Mouse (Mus musculus) hindbrain, embryonic 11.5 days (tissue): ENCODE measurements at regions not wholly inside any gene's neighbourhood (a gene's known extent, or its start where the extent isn't known, plus 50 kb on each side); places are given as distances from the start of the nearest gene placed in this dataset.

Experiments
- ATAC-seq: fragments of 200-750 bp; cut with Nextera tagmentation; 2 replicates; pipeline ENCODE4 v1.8.0; 2017; ENCODE audit warnings: mild to moderate bottlenecking, moderate TSS enrichment, moderate library complexity; ENCODE audit not compliant: low FRiP score
- DNase-seq: peaks from one replicate; pipeline ENCODE4 v3.0.0-alpha.2; 2015; ENCODE audit warnings: low spot score
- H3K27ac ChIP-seq: fragments of 300-500 bp; sonication (generic); 2 replicates; pipeline ENCODE4 v1.5.1; 2014; ENCODE audit warnings: mild to moderate bottlenecking, low read depth, low read length
- H3K27me3 ChIP-seq: fragments of 300-500 bp; sonication (generic); 2 replicates; pipeline ENCODE4 v1.6.1; 2014; ENCODE audit warnings: mild to moderate bottlenecking, low read length, moderate library complexity, mixed read lengths; ENCODE audit not compliant: control insufficient read depth, insufficient read depth
- H3K36me3 ChIP-seq: fragments of 300-500 bp; sonication (generic); 2 replicates; pipeline ENCODE4 v1.6.1; 2014; ENCODE audit warnings: mild to moderate bottlenecking, low read length, moderate library complexity, mixed read lengths; ENCODE audit not compliant: control insufficient read depth, insufficient read depth
- H3K4me1 ChIP-seq: fragments of 300-500 bp; sonication (generic); replicated peaks from 2 replicates; pipeline ENCODE4 v1.6.1; 2014; ENCODE audit warnings: low read length, mixed read lengths; ENCODE audit not compliant: control insufficient read depth, insufficient read depth
- H3K4me2 ChIP-seq: fragments of 300-500 bp; sonication (generic); replicated peaks from 2 replicates; pipeline ENCODE4 v1.6.1; 2014; ENCODE audit warnings: mild to moderate bottlenecking, low read depth, low read length
- H3K4me3 ChIP-seq: fragments of 300-500 bp; sonication (generic); 2 replicates; pipeline ENCODE4 v1.5.1; 2014; ENCODE audit warnings: low read depth, low read length
- H3K9ac ChIP-seq: fragments of 300-500 bp; sonication (generic); 2 replicates; pipeline ENCODE4 v1.6.1; 2014; ENCODE audit warnings: low read depth, low read length
- H3K9me3 ChIP-seq: fragments of 300-500 bp; sonication (generic); 2 replicates; pipeline ENCODE4 v1.6.1; 2016; ENCODE audit warnings: low read length; ENCODE audit not compliant: control insufficient read depth
- WGBS: fragments of 180-500 bp; shearing (Covaris S2); extraction: QIAGEN DNeasy Blood & Tissue Kit; methylation state at CpG from one replicate; pipeline ENCODE4 v1.1.7; 2014; 5-methylcytosine and 5-hydroxymethylcytosine counted together

DNA sequence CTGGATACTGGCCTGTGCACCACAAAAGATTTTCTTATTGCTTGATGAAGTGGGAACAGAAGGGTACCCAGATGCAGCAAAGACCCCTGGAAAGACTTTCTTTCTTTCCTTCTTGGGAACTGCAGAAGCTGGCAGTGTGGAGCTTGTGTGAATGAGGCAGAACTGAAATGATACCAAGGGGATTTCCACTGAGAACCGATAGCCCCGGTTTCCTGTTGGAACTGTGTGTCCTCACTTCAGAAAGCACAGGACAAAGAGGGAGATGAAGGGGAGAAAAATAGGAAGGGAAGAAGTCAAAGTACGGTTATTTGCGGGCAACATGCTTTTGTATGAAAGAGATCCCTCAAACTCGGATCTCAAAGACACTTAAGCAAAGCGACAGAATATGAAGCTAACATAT is 283.7 kb downstream of the Pten start:
- Histone ChIP-seq H3K4me2 (no peak overlapping the region), H3K4me1 (no peaks in the 10 kb centered on the region), H3K27me3 (no peaks in the 10 kb centered on the region), H3K27ac (no peak overlapping the region), H3K9ac (no peak overlapping the region), H3K36me3 (no peaks in the 10 kb centered on the region), H3K9me3 (no peaks in the 10 kb centered on the region), H3K4me3 (no peak overlapping the region)
- DNase-seq (no peak), ATAC-seq (no peak)
- WGBS, result 75% methylated on average over 6 of the region's 6 CpGs

- no peak overlapping the region for H3K9ac ChIP-seq
- no peak overlapping the region for H3K4me3 ChIP-seq
- no peaks in the 10 kb centered on the region for H3K4me1 ChIP-seq
- no peak for ATAC-seq
- DNase-seq, result no peak
- H3K27me3 ChIP-seq, result no peaks in the 10 kb centered on the region
- H3K9me3 ChIP-seq, result no peaks in the 10 kb centered on the region
- H3K27ac ChIP-seq, result no peak overlapping the region
- WGBS, result 89% methylated on average over 2 of the region's 2 CpGs
- H3K4me2 ChIP-seq, result no peak overlapping the region
- no peaks in the 10 kb centered on the region for H3K36me3 ChIP-seq
Observed at GRCm38 (mm10) chr19:33042760-33043159, 285.5 kb downstream of the Pten start.

DNA sequence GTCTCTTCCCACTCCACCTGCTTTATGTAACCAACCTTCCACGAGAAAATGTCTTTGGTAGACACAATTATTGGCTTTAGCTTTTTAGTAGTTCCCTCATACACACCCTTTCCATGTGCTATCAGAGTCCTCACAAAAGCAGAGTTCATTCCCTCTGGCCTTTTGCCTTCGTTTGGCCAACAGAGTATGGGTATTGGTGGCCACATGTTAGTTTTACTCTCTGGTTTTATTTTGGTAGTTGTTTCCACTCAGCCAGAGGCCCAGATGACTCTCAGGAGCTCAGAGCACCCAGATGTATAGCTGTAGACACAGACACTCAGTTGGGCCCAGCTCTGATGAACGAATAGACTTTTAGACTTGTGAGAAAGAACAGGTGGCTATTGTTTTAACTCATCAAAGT is 286.4 kb downstream of the Pten start:
- H3K27ac ChIP-seq, result no peak overlapping the region
- DNase-seq (no peak), ATAC-seq (no peak)
- H3K9me3 ChIP-seq, result no peaks in the 10 kb centered on the region
- H3K4me3 ChIP-seq, result no peak overlapping the region
- no peaks in the 10 kb centered on the region for H3K36me3 ChIP-seq
- no peak overlapping the region for H3K9ac ChIP-seq
- 79% methylated on average over 3 of the region's 3 CpGs for WGBS
- H3K4me2 ChIP-seq, result no peak overlapping the region
- H3K4me1 ChIP-seq, result no peaks in the 10 kb centered on the region
- no peaks in the 10 kb centered on the region for H3K27me3 ChIP-seq

DNA sequence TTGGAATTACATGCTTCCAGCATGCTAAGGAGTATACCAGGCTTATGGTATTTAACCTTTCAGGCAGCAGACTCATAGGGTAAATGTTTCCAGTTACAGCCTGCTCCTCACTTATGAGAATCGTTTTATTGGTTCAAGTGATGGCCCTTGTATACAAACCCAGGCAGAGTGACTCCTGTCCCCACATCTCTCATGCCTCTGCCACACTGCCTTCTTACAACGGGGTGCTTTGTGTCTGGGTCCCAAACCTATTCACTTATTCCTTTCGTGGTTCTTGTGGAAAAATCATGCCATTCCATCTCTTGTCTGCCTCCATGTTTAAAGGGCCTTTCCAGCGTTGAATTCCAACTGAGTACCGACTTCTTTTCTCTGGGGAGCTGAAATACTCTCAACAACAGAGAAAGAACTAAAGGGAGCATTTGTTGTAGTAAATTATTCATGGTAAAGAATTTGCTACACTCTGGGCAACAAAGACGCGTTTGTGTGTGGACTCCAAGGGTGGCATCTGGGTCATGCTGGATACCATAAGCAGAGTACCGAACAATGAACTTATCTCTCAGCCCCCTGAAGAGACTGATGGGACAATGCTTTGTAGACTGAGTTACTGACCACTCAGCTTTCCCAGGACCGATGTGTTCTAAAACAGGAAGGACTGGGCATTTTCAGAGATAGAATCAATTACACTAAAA is 291.6 kb downstream of the Pten start:
- no peaks in the 10 kb centered on the region for H3K9me3 ChIP-seq
- WGBS, result 32% methylated on average over 9 of the region's 9 CpGs

DNA sequence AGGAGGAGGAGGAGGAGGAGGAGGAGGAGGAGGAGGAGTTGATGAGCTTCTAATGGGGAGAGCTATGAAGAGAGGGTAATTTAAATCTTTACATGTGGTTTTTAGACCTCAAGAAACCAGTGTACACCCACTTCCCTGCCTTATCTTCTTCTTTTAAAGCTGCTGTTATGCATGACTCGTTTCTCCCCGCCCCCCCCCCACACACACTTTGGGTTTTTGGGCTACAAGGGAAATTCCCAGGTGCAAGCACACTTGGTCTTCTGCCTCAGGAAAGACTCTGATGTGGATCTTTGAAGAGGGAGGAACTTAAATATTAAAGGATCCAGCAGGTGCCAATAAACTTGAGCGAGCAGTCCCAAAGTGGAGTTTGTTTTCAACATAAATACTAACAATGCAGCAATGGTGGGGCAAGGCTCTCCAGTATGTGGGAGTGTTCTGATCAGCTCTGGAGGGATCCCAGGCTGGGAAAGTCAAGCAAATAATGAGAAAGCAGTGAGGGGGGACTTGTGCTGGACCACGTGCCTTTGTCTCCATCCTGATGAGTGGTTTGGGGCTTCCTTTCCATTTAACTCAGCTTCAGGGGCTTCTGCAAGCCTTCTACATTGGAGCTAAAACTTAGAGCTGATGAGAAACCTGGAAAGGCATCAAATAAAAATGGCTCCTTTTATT is 296.0 kb downstream of the Pten start:
- Histone ChIP-seq H3K9me3 (no peaks in the 10 kb centered on the region), H3K4me2 (no peak overlapping the region), H3K36me3 (no peaks in the 10 kb centered on the region), H3K9ac (no peak overlapping the region), H3K27me3 (no peaks in the 10 kb centered on the region), H3K27ac (no peak overlapping the region), H3K4me1 (no peaks in the 10 kb centered on the region), H3K4me3 (no peak overlapping the region)
- 78% methylated on average over 4 of the region's 4 CpGs for WGBS
- DNase-seq (no peak), ATAC-seq (no peak)

More for the DNA sequence above, 291.6 kb downstream of the Pten start:
- no peak overlapping the region for H3K4me3 ChIP-seq
- H3K27ac ChIP-seq, result peak overlapping the region; percentile 58
- peak; percentile 45 for DNase-seq
- H3K4me2 ChIP-seq, result no peak overlapping the region
- H3K27me3 ChIP-seq, result no peaks in the 10 kb centered on the region
- no peak overlapping the region for H3K9ac ChIP-seq
- H3K4me1 ChIP-seq, result no peaks in the 10 kb centered on the region
- no peaks in the 10 kb centered on the region for H3K36me3 ChIP-seq
- peak; percentile 88 for ATAC-seq

- H3K4me1 ChIP-seq, result no peaks in the 10 kb centered on the region
- no peaks in the 10 kb centered on the region for H3K9me3 ChIP-seq
- no peak overlapping the region for H3K27ac ChIP-seq
- WGBS, result 74% methylated on average over 10 of the region's 10 CpGs
- DNase-seq (no peak), ATAC-seq (no peak)
- no peak overlapping the region for H3K4me3 ChIP-seq
- H3K4me2 ChIP-seq, result no peak overlapping the region
- H3K36me3 ChIP-seq, result no peaks in the 10 kb centered on the region
- no peak overlapping the region for H3K9ac ChIP-seq
- no peaks in the 10 kb centered on the region for H3K27me3 ChIP-seq
Observed at GRCm38 (mm10) chr19:33056372-33056791, 299.1 kb downstream of the Pten start.

DNA sequence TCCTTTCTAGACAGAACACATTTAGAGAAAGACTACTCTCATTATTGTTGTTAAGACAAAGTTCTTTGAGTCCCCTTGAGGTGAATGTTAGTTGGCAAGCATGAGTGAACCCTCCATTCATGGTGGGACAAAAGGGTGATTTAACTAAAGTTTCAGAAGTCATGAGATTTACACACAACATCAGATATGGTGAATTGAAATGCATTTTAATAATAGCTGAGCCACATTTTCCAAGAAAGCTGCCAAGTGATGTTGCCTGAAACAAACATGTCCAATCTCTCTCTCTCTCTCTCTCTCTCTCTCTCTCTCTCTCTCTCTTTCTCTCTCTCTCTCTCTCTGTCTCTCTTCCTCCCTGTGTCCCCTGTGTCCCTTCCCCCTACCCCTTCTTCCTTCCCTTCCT is 303.7 kb downstream of the Pten start:
- no peak for ATAC-seq
- Histone ChIP-seq H3K36me3 (no peaks in the 10 kb centered on the region), H3K4me2 (no peak overlapping the region), H3K27me3 (no peaks in the 10 kb centered on the region), H3K27ac (no peak overlapping the region), H3K4me3 (no peak overlapping the region), H3K4me1 (no peaks in the 10 kb centered on the region), H3K9ac (no peak overlapping the region), H3K9me3 (no peaks in the 10 kb centered on the region)
- no peak for DNase-seq

GRCm38 (mm10) chr19:33062165-33063058 is 305.1 kb downstream of the Pten start:
- WGBS, result 78% methylated on average over 8 of the region's 8 CpGs
- no peak overlapping the region for H3K4me3 ChIP-seq
- no peak overlapping the region for H3K9ac ChIP-seq
- DNase-seq, result no peak
- H3K36me3 ChIP-seq, result no peaks in the 10 kb centered on the region
- no peaks in the 10 kb centered on the region for H3K4me1 ChIP-seq
- ATAC-seq, result no peak
- H3K9me3 ChIP-seq, result no peaks in the 10 kb centered on the region
- H3K4me2 ChIP-seq, result no peak overlapping the region
- no peaks in the 10 kb centered on the region for H3K27me3 ChIP-seq
- no peak overlapping the region for H3K27ac ChIP-seq
